Mouse (Mus musculus) spleen, embryonic (tissue): ENCODE measurements around the gene Traf7.

Experiments used
- CTCF ChIA-PET: fragments of 350-600 bp; sonication (Branson Sonifier 250); formaldehyde crosslinking; loops from one replicate; lab custom pipeline; 2022; lab: Charles Lee

Traf7 gene

DNA sequence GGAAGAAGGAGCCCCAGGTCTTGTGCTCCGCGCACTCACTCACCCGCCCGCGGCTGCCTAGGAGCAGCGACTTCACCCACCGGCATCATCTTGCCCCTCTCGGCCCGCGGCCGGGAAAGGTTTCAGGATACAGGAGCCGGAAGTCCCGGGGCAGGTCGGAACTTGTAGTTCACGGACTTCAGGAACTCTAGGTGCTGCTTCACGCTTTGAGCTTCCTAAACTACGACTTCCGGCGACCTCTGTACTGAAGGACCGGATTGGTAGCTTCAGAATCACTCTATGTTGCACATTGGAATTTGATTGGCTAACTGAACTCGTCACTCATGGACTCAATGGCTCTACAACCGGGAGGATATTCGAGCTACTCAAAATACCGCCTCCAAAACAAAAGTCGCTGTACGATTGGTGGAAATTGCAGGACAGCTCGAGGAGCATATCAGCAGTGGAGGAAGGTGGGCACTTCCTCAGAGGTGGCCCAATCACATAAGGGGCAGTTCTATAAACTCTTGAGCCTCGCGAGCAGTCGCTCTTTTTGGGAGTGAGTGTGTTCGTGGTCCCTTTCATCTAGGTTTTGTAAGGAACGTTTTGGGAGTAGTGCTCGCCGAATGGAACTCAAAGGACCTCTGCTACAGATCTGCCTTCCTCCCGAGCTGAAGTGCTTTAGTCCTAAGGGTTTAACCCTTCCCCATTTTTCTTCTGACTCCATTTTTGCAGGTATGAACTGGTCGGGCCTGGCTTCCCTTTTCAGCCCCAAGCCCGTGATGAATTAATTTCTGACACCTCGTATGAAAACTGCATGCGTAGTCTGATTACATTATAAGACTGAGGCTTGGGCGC, at the start of gene Traf7:
Gene Traf7 (minus strand): TSS at position 216 of the 837 bp plus-strand sequence.
- CTCF ChIA-PET = no interaction called here

- CTCF ChIA-PET = interaction anchor here (0.6 kb wide), 1 partner anchor 81 kb away, joined by 3 read pairs; no protein-coding TSS in a partner anchor
These were observed 46.1 kb upstream of the Traf7 start for GRCm38 (mm10) chr17:24573811-24574210.

GRCm38 (mm10) chr17:24572651-24573245, 45.0 kb upstream of the Traf7 start:
- CTCF ChIA-PET = no interaction called here

- CTCF ChIA-PET = no interaction called here
These were observed 42.1 kb upstream of the Traf7 start for GRCm38 (mm10) chr17:24569837-24570236.

- CTCF ChIA-PET = no interaction called here
These were observed 39.5 kb upstream of the Traf7 start for GRCm38 (mm10) chr17:24567034-24567779.

DNA sequence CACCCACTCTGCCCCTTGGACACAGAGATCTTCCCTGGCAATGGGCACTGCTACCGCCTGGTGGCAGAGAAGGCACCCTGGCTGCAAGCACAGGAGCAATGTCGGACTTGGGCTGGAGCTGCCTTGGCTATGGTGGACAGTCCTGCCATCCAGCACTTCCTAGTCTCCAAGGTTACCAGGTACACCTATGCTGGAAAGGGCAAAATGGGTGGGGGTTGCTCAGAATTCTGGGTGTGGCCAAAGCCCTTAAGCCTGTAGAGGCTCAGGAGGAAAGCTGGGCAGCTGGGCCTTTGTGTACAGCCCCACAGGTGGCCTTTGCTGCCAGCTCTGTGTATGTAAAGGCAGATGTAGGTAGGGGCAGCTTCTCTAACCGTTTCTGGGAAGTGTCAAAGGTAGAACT, 38.1 kb upstream of the Traf7 start:
- CTCF ChIA-PET = no interaction called here

DNA sequence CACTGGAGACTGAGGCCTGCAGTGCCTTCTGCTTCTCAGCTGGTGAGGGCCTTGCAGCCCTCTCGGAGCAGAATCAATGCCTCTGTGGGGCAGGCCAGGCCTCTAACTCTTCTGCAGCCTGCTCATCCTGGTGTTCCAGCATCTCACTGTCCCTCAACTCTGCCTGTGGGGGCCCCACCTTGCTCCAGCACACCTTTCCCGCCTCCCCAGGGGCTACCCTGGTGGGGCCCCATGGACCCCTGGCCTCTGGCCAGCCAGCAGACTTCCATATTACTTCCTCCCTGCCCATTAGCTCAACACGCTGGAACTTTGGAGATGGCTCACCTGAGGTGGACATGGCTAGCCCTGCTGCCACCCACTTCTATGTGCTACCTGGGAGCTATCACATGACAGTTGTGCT, 37.4 kb upstream of the Traf7 start:
- CTCF ChIA-PET = no interaction called here

DNA sequence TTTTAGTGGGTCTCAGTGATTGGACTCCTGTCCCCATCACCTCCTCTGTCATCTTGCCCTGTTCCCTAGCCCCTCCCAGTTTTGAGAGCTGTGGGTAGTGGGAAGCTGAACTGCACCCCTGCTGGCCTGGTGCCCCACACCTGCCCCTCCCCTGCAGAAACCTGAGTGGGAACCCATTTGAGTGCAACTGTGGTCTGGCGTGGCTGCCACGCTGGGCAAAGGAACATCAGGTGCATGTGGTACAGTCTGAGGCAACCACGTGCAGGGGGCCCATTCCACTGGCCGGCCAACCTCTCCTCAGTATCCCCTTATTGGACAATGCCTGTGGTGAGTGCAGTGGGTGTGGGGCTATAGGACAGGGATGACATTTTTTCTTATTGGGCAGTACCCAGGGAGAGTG, 36.7 kb upstream of the Traf7 start:
- CTCF ChIA-PET = no interaction called here

DNA sequence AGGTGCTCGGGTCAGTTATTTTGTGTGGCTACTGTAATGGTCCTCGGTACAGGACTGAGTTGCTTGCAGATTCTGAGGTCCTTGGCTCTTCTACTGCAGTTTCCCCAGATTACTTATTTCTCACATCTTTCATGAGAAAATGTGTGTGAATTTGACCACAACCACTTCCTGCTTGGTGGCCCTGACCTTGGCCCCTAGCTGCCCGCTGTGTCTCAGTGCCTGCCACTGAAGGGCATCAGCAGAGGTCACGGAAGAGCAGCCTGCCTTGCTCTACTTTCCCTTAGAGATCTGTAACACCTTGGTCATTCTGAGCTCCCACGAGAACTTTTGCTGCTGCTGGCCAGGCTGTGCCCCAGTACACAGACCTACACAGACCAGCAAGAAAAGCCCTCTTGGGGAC, 35.9 kb upstream of the Traf7 start:
- CTCF ChIA-PET = no interaction called here

DNA sequence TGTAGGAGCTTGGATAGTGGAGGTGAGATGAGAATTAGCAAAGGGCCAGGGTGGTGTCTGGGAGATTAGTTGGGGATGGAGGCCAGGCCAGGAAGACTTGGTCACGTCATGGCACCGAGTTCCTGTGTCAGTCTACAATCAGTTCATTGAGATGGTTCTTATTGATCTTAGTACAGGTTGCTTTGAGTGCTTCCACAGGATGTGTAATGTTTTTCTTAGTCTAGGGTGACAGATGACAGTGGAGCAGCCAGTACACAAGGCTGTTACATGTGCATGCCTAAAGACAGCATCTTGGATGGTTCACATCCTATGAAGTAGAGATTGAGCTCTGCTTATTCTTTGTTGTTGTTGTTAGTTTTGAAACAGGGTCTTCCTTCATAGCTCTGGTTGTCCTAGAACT, 33.9 kb upstream of the Traf7 start:
- CTCF ChIA-PET = no interaction called here

DNA sequence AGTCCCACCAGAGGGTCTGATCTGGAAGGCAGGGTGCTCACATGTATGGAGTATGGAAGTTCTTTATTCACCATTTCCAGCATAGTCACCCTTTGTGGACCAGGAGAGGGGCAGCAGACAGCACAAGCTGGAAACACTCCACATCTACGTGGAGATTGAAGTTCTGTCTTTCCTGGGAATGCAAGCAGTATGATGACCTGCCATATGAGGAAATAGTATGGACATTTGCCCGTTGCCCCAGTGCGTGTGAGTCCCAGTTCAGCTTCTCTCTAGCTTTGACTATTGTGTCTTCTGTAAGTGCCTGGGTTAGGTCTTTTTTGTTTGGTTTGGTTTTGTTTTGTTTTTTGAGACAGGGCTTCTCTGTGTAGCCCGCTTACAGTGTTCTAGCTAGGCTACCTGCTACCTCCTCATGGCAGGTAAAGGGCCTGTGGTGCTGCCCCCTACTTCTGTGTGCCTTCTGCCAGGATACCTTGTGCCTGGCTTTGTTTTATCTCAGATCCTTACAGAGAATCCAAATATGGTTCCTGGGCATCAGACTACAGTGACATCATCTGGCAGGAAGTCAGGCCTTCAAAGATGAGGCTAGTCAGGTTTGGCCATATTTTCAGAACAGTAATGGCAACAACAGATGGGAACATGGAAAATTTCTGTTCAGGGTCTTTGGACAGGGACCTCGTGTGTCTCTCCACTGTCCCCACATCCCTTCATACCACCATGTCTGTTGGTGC, 32.7 kb upstream of the Traf7 start:
- CTCF ChIA-PET = no interaction called here

- CTCF ChIA-PET = no interaction called here
These were observed 31.4 kb upstream of the Traf7 start for GRCm38 (mm10) chr17:24559146-24559545.

DNA sequence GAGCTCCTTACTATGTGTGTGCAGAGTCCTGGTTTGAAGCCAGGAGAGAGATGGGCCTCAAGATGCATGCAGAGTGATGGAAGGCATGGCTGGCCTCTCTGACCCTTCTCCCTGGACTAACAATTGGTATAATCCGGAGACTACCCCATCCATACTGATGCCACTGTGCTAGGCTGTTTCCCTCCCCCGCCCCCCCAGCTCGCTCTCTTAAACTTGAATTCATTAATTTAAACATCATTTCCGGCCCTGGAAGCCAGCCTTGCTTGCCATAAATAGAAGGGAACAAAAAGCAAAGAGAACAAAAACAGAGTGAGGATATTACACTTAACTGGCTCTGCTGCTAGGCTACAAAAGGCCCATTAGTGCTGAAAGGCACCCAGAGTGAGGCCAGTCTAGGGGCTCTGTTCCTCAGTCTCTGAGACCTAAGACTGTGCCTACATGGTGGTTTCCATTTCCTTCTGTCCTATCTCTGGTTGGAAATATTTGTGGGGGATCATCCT, 30.9 kb upstream of the Traf7 start:
- CTCF ChIA-PET = no interaction called here

GRCm38 (mm10) chr17:24557091-24557490, 29.4 kb upstream of the Traf7 start:
- CTCF ChIA-PET = no interaction called here

DNA sequence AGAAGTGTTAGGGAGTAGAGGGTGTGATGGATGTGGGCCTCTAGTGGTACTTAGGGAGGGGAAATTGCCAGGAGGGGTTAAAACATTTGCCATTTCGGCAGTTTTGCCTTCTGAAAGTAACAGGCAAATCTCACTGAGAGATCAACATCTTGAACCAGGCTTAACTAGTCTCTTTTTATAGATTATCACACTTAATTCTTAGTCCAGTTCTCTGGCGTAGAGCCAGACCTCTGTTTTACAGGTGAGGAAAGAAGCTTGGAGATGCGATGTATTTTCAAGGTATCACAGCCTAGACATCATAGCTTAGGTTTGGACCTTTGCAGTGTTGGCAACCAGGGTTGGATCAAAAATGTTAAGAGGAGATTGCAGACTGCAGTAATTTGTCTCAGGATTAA, 23.3 kb upstream of the Traf7 start:
- CTCF ChIA-PET = interaction anchor here (1.2 kb wide), 1 partner anchor 25 kb away, joined by 3 read pairs; no protein-coding TSS in a partner anchor

- CTCF ChIA-PET = interaction anchor here (0.5 to 1.2 kb wide), 2 partner anchors 24 to 1551 kb away, joined by 3 read pairs; no protein-coding TSS in a partner anchor
These were observed 22.8 kb upstream of the Traf7 start for GRCm38 (mm10) chr17:24550416-24551049.

GRCm38 (mm10) chr17:24549618-24550415, 22.1 kb upstream of the Traf7 start, which contains the start of gene Pkd1:
Gene Pkd1, plus strand, starts transcription at chr17:24549834.
- CTCF ChIA-PET = interaction anchor here (0.5 to 1.3 kb wide), 2 partner anchors 81 to 1552 kb away, joined by 3 read pairs; no protein-coding TSS in a partner anchor

- CTCF ChIA-PET = interaction anchor here (0.7 to 1.3 kb wide), 4 partner anchors 15 to 306 kb away, joined by 3 to 5 read pairs (median 3); partner anchors contain the start of gene Rab26
These were observed 21.3 kb upstream of the Traf7 start for GRCm38 (mm10) chr17:24548921-24549617.

GRCm38 (mm10) chr17:24548435-24548834, 20.7 kb upstream of the Traf7 start:
- CTCF ChIA-PET = interaction anchor here (0.7 to 1.3 kb wide), 4 partner anchors 14 to 306 kb away, joined by 3 to 5 read pairs (median 3); partner anchors contain the start of gene Rab26
